Comparison of ENCODE assay signal across 14 mouse cellular contexts in the genomic region with DNA sequence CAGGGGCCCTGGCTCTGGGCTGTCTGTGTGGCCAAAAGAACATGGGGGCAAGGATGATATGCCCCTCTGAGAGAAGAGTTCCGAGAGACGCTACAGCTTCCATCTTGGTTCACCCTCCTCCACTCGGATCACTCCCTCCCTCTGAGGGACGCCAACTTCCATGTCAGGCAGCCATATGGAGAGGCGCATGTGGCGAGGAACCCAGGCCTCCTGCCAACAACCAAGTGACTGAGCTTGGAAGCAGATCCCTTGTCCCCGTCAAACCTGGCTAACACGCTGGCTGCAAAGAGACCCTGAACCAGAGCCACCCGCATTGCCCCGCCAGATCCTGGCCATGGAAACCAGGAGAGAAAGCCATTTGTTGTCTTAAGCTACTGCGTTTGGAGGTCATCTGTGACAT. TPM values are rescaled to one million over a fixed set of nuclear protein-coding genes. Genes with fewer than 3 reads are reported as not detected.
DNase-seq lines count a peak whose midpoint lies in the region; ATAC-seq lines count a peak whose summit lies in the region.
"Had no signal": no experiment of that assay in that cellular context is flagged by ENCODE, and none has a peak within 500 bp of the region (broad histone marks: within the 10 kb centered on the region; RNA-seq: fewer than 3 reads in every experiment).

No protein-coding gene starts in this region.

- no peaks in the 10 kb centered on the region for H3K9me3 ChIP-seq in embryonic facial prominence, embryonic 14.5 days (ENCODE audit: control insufficient read depth, low read length)
- no peaks in the 10 kb centered on the region for H3K9me3 ChIP-seq in embryonic facial prominence, embryonic 10.5 days
- no peaks in the 10 kb centered on the region for H3K9me3 ChIP-seq in forebrain, embryonic 15.5 days
- H3K9me3 ChIP-seq: liver, embryonic 13.5 days; midbrain, embryonic 15.5 days had no signal

- no peak overlapping the region for H3K4me2 ChIP-seq in embryonic facial prominence, embryonic 14.5 days (ENCODE audit: low read depth, low read length)
- H3K4me2 ChIP-seq in forebrain, embryonic 15.5 days (replicated peaks) = peak overlapping the region; percentile 24
- H3K4me2 ChIP-seq: liver, embryonic 13.5 days; midbrain, embryonic 15.5 days had no signal

- H3K36me3 ChIP-seq in embryonic facial prominence, embryonic 14.5 days (ENCODE audit: control insufficient read depth, insufficient read depth, low read length) = no peaks in the 10 kb centered on the region
- H3K36me3 ChIP-seq in embryonic facial prominence, embryonic 10.5 days (replicated peaks) = no peaks in the 10 kb centered on the region
- H3K36me3 ChIP-seq in forebrain, embryonic 15.5 days = no peaks in the 10 kb centered on the region
- H3K36me3 ChIP-seq: liver, embryonic 13.5 days; midbrain, embryonic 15.5 days had no signal

- no peaks in the 10 kb centered on the region for H3K4me1 ChIP-seq in embryonic facial prominence, embryonic 14.5 days (ENCODE audit: control insufficient read depth, insufficient read depth, low read length)
- peaks cover 11% of the 10 kb centered on the region for H3K4me1 ChIP-seq in embryonic facial prominence, embryonic 10.5 days
- H3K4me1 ChIP-seq in forebrain, embryonic 15.5 days = peaks cover 22% of the 10 kb centered on the region
- H3K4me1 ChIP-seq: liver, embryonic 13.5 days; midbrain, embryonic 15.5 days had no signal

- H3K27ac ChIP-seq in embryonic facial prominence, embryonic 14.5 days (replicated peaks; ENCODE audit: low read depth, low read length) = no peak overlapping the region
- no peak overlapping the region for H3K27ac ChIP-seq in embryonic facial prominence, embryonic 10.5 days (replicated peaks)
- H3K27ac ChIP-seq in forebrain, embryonic 15.5 days (replicated peaks) = peak overlapping the region; percentile 88
- H3K27ac ChIP-seq: liver, embryonic 13.5 days; midbrain, embryonic 15.5 days had no signal

- 77% methylated on average over 11 of the region's 11 CpGs for WGBS in embryonic facial prominence, embryonic 14.5 days
- 83% methylated on average over 11 of the region's 11 CpGs for WGBS in embryonic facial prominence, embryonic 10.5 days
- 31% methylated on average over 11 of the region's 11 CpGs for WGBS in forebrain, embryonic 15.5 days

- no peaks in the 10 kb centered on the region for H3K27me3 ChIP-seq in embryonic facial prominence, embryonic 14.5 days (replicated peaks; ENCODE audit: control insufficient read depth, insufficient read depth, low read length)
- H3K27me3 ChIP-seq in embryonic facial prominence, embryonic 10.5 days (replicated peaks; ENCODE audit: low read depth, poor library complexity, severe bottlenecking) = peaks cover 7% of the 10 kb centered on the region
- H3K27me3 ChIP-seq in forebrain, embryonic 15.5 days = no peaks in the 10 kb centered on the region
- H3K27me3 ChIP-seq: midbrain, embryonic 15.5 days had no signal

- H3K4me3 ChIP-seq in embryonic facial prominence, embryonic 14.5 days (ENCODE audit: low read depth, low read length) = no peak overlapping the region
- H3K4me3 ChIP-seq in embryonic facial prominence, embryonic 10.5 days = no peak overlapping the region
- peak overlapping the region; percentile 7; the same call in 1 of the 2 replicates for H3K4me3 ChIP-seq in forebrain, embryonic 15.5 days
- H3K4me3 ChIP-seq: liver, embryonic 13.5 days; midbrain, embryonic 15.5 days had no signal

- ATAC-seq in embryonic facial prominence, embryonic 14.5 days (ENCODE audit: low read depth) = no peak
- peak; percentile 77 for ATAC-seq in forebrain, embryonic 15.5 days (replicated peaks)
- ATAC-seq in monocyte, adult 5-6 weeks (replicated peaks; ENCODE audit: insufficient number of reproducible peaks, low FRiP score, low TSS enrichment, poor library complexity, severe bottlenecking) = no peak
- ATAC-seq: midbrain, embryonic 15.5 days; Patski had no signal

- peak; percentile 41 for DNase-seq in embryonic facial prominence, embryonic 14.5 days (ENCODE audit: low spot score)
- no peak for DNase-seq in embryonic facial prominence, embryonic 10.5 days (ENCODE audit: low spot score)
- DNase-seq in Muller cell, postnatal 12 days (ENCODE audit: inconsistent ontology term) = peak; percentile 5
- DNase-seq in layer of hippocampus, postnatal 25 days (ENCODE audit: extremely low spot score in 1 of 2, low spot score in 1 of 2) = peak; percentile 51 to 69
- no peak for DNase-seq in thymus, postnatal 14 days
- DNase-seq in ovary, postnatal 36 days (ENCODE audit: low spot score) = no peak
- DNase-seq: gastrocnemius, postnatal 10 days; kidney, adult 8-10 months; liver, embryonic 13.5 days had no signal

- H3K9ac ChIP-seq in embryonic facial prominence, embryonic 14.5 days (ENCODE audit: low read depth, low read length) = no peak overlapping the region
- H3K9ac ChIP-seq in forebrain, embryonic 15.5 days (replicated peaks) = no peak overlapping the region
- H3K9ac ChIP-seq: liver, embryonic 13.5 days; midbrain, embryonic 15.5 days had no signal

RNA-seq across cellular contexts. Expression of gene Rbfox3, which starts 29.1 kb away (rescaled TPM):
- 3.4 and 3.5 TPM in 2 replicates for polyA plus RNA-seq in embryonic facial prominence, embryonic 14.5 days (2014; fragmentation: Nextera tagmentation; extraction: Ambion mirVana)
- 2.3 and 2.5 TPM in 2 replicates for polyA plus RNA-seq in embryonic facial prominence, embryonic 10.5 days (2016; fragmentation: Nextera tagmentation; extraction: Ambion mirVana)
- polyA plus RNA-seq in forebrain, embryonic 15.5 days (2015; fragmentation: Nextera tagmentation; extraction: Ambion mirVana) = 51.1 and 57.2 TPM in 2 replicates
- 100 to 1,000 TPM; 266 to 285 TPM for total RNA-seq in layer of hippocampus, postnatal 25 days (2021)
- total RNA-seq in monocyte, adult 5-6 weeks (2017) = not detected in 3 replicates
- polyA plus RNA-seq: Patski had no signal

RNA-seq across cellular contexts. Expression of gene Enpp7, which starts 47.4 kb away (rescaled TPM):
- polyA plus RNA-seq in embryonic facial prominence, embryonic 14.5 days (2014; fragmentation: Nextera tagmentation; extraction: Ambion mirVana) = not detected in 2 replicates
- polyA plus RNA-seq in embryonic facial prominence, embryonic 10.5 days (2016; fragmentation: Nextera tagmentation; extraction: Ambion mirVana) = not detected in 2 replicates
- polyA plus RNA-seq in forebrain, embryonic 15.5 days (2015; fragmentation: Nextera tagmentation; extraction: Ambion mirVana) = not detected in 2 replicates
- not detected for total RNA-seq in layer of hippocampus, postnatal 25 days (2021)
- total RNA-seq in monocyte, adult 5-6 weeks (2017) = not detected in 3 replicates
- total RNA-seq: gastrocnemius, postnatal 10 days had no signal
- polyA plus RNA-seq: liver, embryonic 13.5 days; midbrain, embryonic 15.5 days; Patski; spleen, adult 2 months had no signal

Comparison
In these comparisons a context has a peak if more than half of its experiments do, and no peak if none do; other contexts are left out.
1. DNase-seq: peak in embryonic facial prominence, embryonic 14.5 days (single experiment), Muller cell, postnatal 12 days (single experiment) and layer of hippocampus, postnatal 25 days (2 of 2); none in embryonic facial prominence, embryonic 10.5 days (single experiment), thymus, postnatal 14 days (single experiment) and ovary, postnatal 36 days (single experiment).
2. RNA of gene Rbfox3, which starts 29.1 kb away (polyA plus RNA-seq): 51.1 to 57.2 TPM in forebrain, embryonic 15.5 days; 3.4 to 3.5 TPM in embryonic facial prominence, embryonic 14.5 days and 2.3 to 2.5 TPM in embryonic facial prominence, embryonic 10.5 days; every median in the first group is over 10 times any median in the second.